Mouse (Mus musculus) CH12.LX (cell line): Measurements from ENCODE around the gene Wnt10b.

Experiments used
- CHD1 ChIP-seq: IDR thresholded peaks from 2 replicates; pipeline ENCODE4 v1.6.1; 2012; ENCODE audit warnings: low read depth, low read length, improper control_type of control experiment, inconsistent platforms
- CHD2 ChIP-seq: IDR thresholded peaks from 2 replicates; pipeline ENCODE4 v1.6.1; 2011; ENCODE audit warnings: low read length, improper control_type of control experiment
- CTCF ChIP-seq, 2 experiments: IDR thresholded peaks in 1 of 2; conservative IDR thresholded peaks in 1 of 2; 2 replicates each; pipeline ENCODE4 v1.5.1; 2011 to 2012; ENCODE audit warnings: low read depth in 2 of 2, low read length in 2 of 2, improper control_type of control experiment in 1 of 2, inconsistent platforms in 1 of 2, mild to moderate bottlenecking in 1 of 2, moderate library complexity in 1 of 2
- RAD21 ChIP-seq: IDR thresholded peaks from 2 replicates; pipeline ENCODE4 v1.6.1; 2011; ENCODE audit warnings: low read depth, mild to moderate bottlenecking, low read length, improper control_type of control experiment, moderate library complexity
- RCOR1 ChIP-seq: conservative IDR thresholded peaks from 2 replicates; pipeline ENCODE4 v1.6.1; 2012; ENCODE audit warnings: low read depth, mild to moderate bottlenecking, inconsistent platforms, low read length, improper control_type of control experiment
- TBP ChIP-seq: conservative IDR thresholded peaks from 2 replicates; pipeline ENCODE4 v1.6.1; 2011; ENCODE audit warnings: low read depth, low read length, improper control_type of control experiment
- ZC3H11A ChIP-seq: IDR thresholded peaks from 2 replicates; pipeline ENCODE4 v1.6.1; 2012; ENCODE audit warnings: low read depth, mild to moderate bottlenecking, inconsistent platforms, low read length, improper control_type of control experiment

- no peak for TF ChIP-seq CTCF (conservative IDR thresholded peaks at IDR 0.05 in 1 of 2, IDR thresholded peaks at IDR 0.05 in 1 of 2; ENCODE audit: low read depth in 2 of 2, low read length in 2 of 2)
- no peak for TF ChIP-seq CHD2
- no peak for TF ChIP-seq RAD21
- no peak for TF ChIP-seq CHD1
- TF ChIP-seq TBP: no peak
- TF ChIP-seq ZC3H11A: no peak
- no peak for TF ChIP-seq RCOR1
These were observed 49.6 kb downstream of the Wnt10b start for GRCm38 (mm10) chr15:98728366-98728765.
